Mouse (Mus musculus): Measurements from ENCODE around the gene Nicn1. TPM values are rescaled to one million over a fixed set of nuclear protein-coding genes. Genes with fewer than 3 reads are reported as not detected.
A peak's percentile ranks its signal among the peaks of the same experiment; 100 is the strongest.
"Not testable (repeated sequence)": the region's sequence is repeated elsewhere in the genome, so short reads cannot be mapped to it uniquely, and the experiment has no call there.

Nicn1 gene
- total and polyA plus RNA-seq, 2 experiments from 2014 or later = 20.5 to 22.4 TPM

DNA sequence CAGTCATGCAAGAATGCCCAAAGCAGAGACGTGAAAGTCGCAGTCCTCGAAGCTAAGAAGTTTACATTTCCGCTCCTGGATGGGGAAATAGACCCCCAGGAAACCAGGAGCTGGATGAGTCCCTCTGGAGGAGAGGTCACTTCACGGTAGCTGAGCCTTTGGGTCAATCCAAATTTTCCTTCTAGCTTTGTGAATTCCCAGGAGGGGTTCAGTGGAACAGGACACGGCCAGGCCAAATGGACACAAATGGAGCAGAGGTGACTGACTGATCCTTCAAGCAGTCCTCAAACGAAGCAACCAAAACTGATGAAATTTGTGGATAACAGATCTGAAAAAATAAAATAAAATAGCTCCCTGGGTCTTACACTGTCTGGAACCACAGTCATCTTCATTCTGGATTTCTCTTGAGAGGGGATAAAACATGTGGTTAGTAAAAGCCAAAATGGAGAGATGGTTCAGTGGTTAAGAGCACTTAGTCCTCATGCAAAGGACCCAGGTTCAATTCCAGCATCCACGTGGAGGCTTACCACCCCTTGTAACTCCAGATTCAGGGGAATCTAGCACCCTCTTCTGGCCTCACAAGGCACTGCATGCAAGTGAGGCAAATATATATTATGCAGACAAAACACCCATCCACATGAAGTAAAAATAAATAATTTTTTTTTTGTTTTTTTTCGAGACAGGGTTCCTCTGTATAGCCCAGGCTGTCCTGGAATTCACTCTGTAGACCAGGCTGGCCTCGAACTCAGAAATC, 11.4 kb upstream of the Nicn1 start:
- DNase-seq (ENCODE audit: low spot score) (no peak), ATAC-seq (ENCODE audit: insufficient read depth, low read depth) (no peak)
- H3K27me3 ChIP-seq (ENCODE audit: control insufficient read depth, insufficient read depth, low read length) = no peaks in the 10 kb centered on the region
- H3K9ac ChIP-seq (replicated peaks; ENCODE audit: low read depth, low read length) = no peak overlapping the region
- H3K4me3 ChIP-seq (ENCODE audit: low read depth, low read length) = no peak overlapping the region
- whole genome bisulfite sequencing = 71% methylated on average over 10 of the region's 10 CpGs
- no peak overlapping the region for H3K4me2 ChIP-seq (ENCODE audit: low read depth, low read length)
- H3K9me3 ChIP-seq (replicated peaks; ENCODE audit: control insufficient read depth, low read length) = no peaks in the 10 kb centered on the region
- H3K36me3 ChIP-seq (replicated peaks; ENCODE audit: control insufficient read depth, insufficient read depth, low read length) = no peaks in the 10 kb centered on the region
- H3K27ac ChIP-seq (ENCODE audit: low read depth) = no peak overlapping the region
- TF ChIP-seq CTCF (IDR thresholded peaks at IDR 0.05; ENCODE audit: low read depth) (peak; percentile 58), EP300 (IDR thresholded peaks at IDR 0.05; ENCODE audit: low read depth) (no peak)
- H3K4me1 ChIP-seq (ENCODE audit: control insufficient read depth, insufficient read depth) = peaks cover 10% of the 10 kb centered on the region; the same call in 1 of the 2 replicates

DNA sequence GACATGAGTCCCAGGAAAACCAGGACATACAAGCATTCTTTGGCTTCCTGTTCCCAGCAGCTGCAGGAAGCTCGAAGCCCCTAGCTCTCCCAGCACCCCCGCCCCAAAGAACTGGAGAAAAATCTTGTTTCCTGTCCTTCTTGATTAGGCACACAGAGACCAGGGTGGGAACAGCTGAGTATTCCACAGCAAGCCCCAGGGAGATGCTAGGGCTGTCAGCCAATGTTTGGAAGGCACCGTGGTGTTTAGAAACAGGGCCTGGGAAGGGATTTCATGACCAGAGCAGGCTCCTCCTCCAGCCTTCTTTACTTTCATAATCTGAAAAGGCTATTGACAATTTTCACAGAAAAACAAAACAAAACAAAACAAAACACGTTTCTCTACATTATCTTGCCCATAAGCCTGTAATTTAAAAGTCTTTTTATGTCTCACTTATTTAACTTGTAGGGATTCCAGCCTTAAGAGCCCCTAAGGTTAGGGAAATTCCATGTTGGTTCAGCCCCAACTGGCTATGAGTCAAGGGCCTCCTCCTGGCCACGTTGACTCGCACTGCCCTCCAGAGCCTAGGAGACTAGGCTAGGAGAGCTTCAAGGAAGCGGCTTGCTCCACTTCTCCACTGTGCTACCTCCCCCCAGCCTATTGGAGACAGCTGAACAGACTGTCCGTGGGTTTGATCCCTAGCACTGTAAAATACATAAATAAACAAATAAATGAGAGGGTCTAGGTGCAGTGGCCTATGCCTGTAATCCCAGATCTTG, 10.0 kb upstream of the Nicn1 start:
- ATAC-seq (ENCODE audit: insufficient read depth, low read depth) (peak; percentile 80), DNase-seq (ENCODE audit: low spot score) (peak; percentile 76)
- no peak overlapping the region for H3K9ac ChIP-seq (replicated peaks; ENCODE audit: low read depth, low read length)
- H3K9me3 ChIP-seq (replicated peaks; ENCODE audit: control insufficient read depth, low read length) = no peaks in the 10 kb centered on the region
- peaks cover 3% of the 10 kb centered on the region; the same call in 1 of the 2 replicates for H3K4me1 ChIP-seq (ENCODE audit: control insufficient read depth, insufficient read depth)
- TF ChIP-seq CTCF (IDR thresholded peaks at IDR 0.05; ENCODE audit: low read depth) (no peak), EP300 (IDR thresholded peaks at IDR 0.05; ENCODE audit: low read depth) (peak; percentile 32; the same call in 1 of the 2 replicates)
- H3K27me3 ChIP-seq (ENCODE audit: control insufficient read depth, insufficient read depth, low read length) = no peaks in the 10 kb centered on the region
- H3K4me2 ChIP-seq (ENCODE audit: low read depth, low read length) = 0 out of 2 replicates have a peak overlapping the region, but pooled peaks have one; percentile 22
- no peaks in the 10 kb centered on the region for H3K36me3 ChIP-seq (replicated peaks; ENCODE audit: control insufficient read depth, insufficient read depth, low read length)
- 21% methylated on average over 8 of the region's 8 CpGs for WGBS
- H3K4me3 ChIP-seq (ENCODE audit: low read depth, low read length) = no peak overlapping the region
- peak overlapping the region; percentile 77 for H3K27ac ChIP-seq (ENCODE audit: low read depth)

DNA sequence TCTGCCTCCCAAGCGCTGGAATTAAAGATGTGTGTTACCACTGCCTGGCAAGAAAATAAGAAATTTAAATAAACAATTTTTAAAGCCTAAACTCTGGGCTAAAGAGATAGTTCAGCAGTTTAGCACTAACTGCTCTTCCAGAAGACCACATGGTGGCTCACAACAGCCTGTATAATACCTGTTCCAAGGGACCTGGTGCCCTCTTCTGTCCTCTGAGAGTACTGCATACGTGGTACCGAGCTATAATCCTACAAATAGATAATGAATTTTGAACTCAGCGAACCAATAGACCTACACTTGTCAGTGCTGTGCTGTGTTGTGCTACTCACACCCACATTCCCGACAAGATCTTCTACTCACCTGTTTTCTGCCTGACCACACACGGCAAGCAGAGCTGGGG, 5.8 kb upstream of the Nicn1 start:
- H3K9me3 ChIP-seq (replicated peaks; ENCODE audit: control insufficient read depth, low read length) = no peaks in the 10 kb centered on the region
- WGBS = 8% methylated on average over 6 of the region's 6 CpGs
- no peaks in the 10 kb centered on the region for H3K27me3 ChIP-seq (ENCODE audit: control insufficient read depth, insufficient read depth, low read length)
- no peaks in the 10 kb centered on the region for H3K36me3 ChIP-seq (replicated peaks; ENCODE audit: control insufficient read depth, insufficient read depth, low read length)
- H3K4me1 ChIP-seq (ENCODE audit: control insufficient read depth, insufficient read depth) = no peaks in the 10 kb centered on the region
- TF ChIP-seq EP300 (IDR thresholded peaks at IDR 0.05; ENCODE audit: low read depth) (no peak), CTCF (IDR thresholded peaks at IDR 0.05; ENCODE audit: low read depth) (peak; percentile 97)
- no peak overlapping the region for H3K9ac ChIP-seq (replicated peaks; ENCODE audit: low read depth, low read length)
- ATAC-seq (ENCODE audit: insufficient read depth, low read depth) (peak; percentile 78), DNase-seq (ENCODE audit: low spot score) (peak; percentile 85)
- no peak overlapping the region for H3K4me2 ChIP-seq (ENCODE audit: low read depth, low read length)
- no peak overlapping the region for H3K27ac ChIP-seq (ENCODE audit: low read depth)
- H3K4me3 ChIP-seq (ENCODE audit: low read depth, low read length) = no peak overlapping the region

DNA sequence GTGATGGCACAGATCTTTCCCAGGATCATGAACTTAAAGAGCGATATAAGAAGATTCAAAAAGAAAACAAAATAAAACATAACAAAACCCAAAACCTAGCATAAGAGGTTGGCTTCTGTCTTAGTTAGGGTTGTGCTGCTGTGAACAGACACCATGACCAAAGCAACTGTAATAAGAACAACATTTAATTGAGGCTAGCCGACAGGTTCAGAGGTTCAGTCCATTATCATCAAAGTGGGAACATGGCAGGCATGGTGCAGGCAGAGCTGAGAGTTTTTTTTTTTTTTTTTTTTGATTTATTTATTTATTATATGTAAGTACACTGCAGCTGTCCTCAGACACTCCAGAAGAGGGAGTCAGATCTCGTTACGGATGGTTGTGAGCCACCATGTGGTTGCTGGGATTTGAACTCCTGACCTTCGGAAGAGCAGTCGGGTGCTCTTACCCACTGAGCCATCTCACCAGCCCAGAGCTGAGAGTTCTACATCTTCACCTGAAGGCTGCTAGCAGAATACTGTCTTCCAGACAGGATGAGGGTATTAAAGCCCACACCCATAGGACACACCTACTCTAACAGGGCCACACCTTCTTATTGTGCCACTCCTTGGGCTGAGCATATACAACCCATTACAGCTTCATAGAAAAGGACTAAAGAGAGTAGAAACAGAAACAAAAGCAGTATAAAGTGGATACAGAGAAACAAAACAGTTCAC, 2.5 kb upstream of the Nicn1 start:
- H3K9me3 ChIP-seq (replicated peaks; ENCODE audit: control insufficient read depth, low read length); H3K27me3 ChIP-seq (ENCODE audit: control insufficient read depth, insufficient read depth, low read length); H3K27ac ChIP-seq (ENCODE audit: low read depth); H3K9ac ChIP-seq (replicated peaks; ENCODE audit: low read depth, low read length); DNase-seq (ENCODE audit: low spot score); H3K4me1 ChIP-seq (ENCODE audit: control insufficient read depth, insufficient read depth); H3K4me2 ChIP-seq (ENCODE audit: low read depth, low read length); H3K4me3 ChIP-seq (ENCODE audit: low read depth, low read length); H3K36me3 ChIP-seq (replicated peaks; ENCODE audit: control insufficient read depth, insufficient read depth, low read length); ATAC-seq (ENCODE audit: insufficient read depth, low read depth): not testable (repeated sequence)
- WGBS = 70% methylated on average over 6 of the region's 6 CpGs

DNA sequence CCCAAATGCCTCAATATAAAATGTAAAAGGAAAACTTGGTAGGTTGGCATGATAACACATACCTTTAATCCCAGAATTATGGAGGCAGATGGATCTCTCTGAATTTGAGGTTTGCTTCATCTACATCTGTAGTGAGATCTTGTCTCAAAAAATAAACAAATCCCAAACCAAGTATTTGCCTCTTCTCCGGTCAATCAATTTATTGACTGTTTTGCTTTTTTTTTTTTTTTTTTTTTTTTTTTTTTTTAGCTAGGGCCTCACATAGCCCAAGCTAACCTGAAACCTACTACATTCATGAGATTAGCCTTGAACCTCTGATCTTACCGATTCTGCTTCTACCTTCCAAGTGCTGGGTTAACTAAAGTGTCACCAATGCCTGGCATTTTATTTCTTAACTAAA, 882 bp upstream of the Nicn1 start:
- DNase-seq (ENCODE audit: low spot score) (no peak), ATAC-seq (ENCODE audit: insufficient read depth, low read depth) (no peak)
- no peak overlapping the region for H3K27ac ChIP-seq (ENCODE audit: low read depth)
- 60% methylated on average over 2 of the region's 2 CpGs for WGBS
- no peak overlapping the region; the same call in 1 of the 2 replicates for H3K9ac ChIP-seq (replicated peaks; ENCODE audit: low read depth, low read length)
- H3K9me3 ChIP-seq (replicated peaks; ENCODE audit: control insufficient read depth, low read length) = no peaks in the 10 kb centered on the region
- no peak overlapping the region for H3K4me3 ChIP-seq (ENCODE audit: low read depth, low read length)
- TF ChIP-seq CTCF (IDR thresholded peaks at IDR 0.05; ENCODE audit: low read depth) = no peak
- no peak for TF ChIP-seq EP300 (IDR thresholded peaks at IDR 0.05; ENCODE audit: low read depth)
- H3K4me2 ChIP-seq (ENCODE audit: low read depth, low read length) = no peak overlapping the region
- H3K4me1 ChIP-seq (ENCODE audit: control insufficient read depth, insufficient read depth) = peaks cover 6% of the 10 kb centered on the region; the same call in 1 of the 2 replicates
- H3K36me3 ChIP-seq (replicated peaks; ENCODE audit: control insufficient read depth, insufficient read depth, low read length) = 0 out of 2 replicates have a peak, but pooled peaks cover 8% of the 10 kb centered on the region
- H3K27me3 ChIP-seq (ENCODE audit: control insufficient read depth, insufficient read depth, low read length) = no peaks in the 10 kb centered on the region
